Comparison of ENCODE assay signal across 9 mouse cellular contexts in genomic region chr7:102017452-102017851, GRCm38 (mm10). TPM values are rescaled to one million over a fixed set of nuclear protein-coding genes. Genes with fewer than 3 reads are reported as not detected.
DNase-seq lines count a peak whose midpoint lies in the region; ATAC-seq and TF ChIP-seq lines count a peak whose summit lies in the region.
"Had no signal": no experiment of that assay in that cellular context is flagged by ENCODE, and none has a peak within 500 bp of the region (broad histone marks: within the 10 kb centered on the region; RNA-seq: fewer than 3 reads in every experiment).

No protein-coding gene starts in this region.

- H3K27ac ChIP-seq in limb, embryonic 15.5 days, result 0 out of 2 replicates have a peak overlapping the region, but pooled peaks have one; percentile 11
- no peak overlapping the region for H3K27ac ChIP-seq in limb, embryonic 10.5 days
- peak overlapping the region; percentile 78 for H3K27ac ChIP-seq in heart, postnatal 0 days (ENCODE audit: low read depth)
- H3K27ac ChIP-seq: midbrain, embryonic 12.5 days had no signal

- TF ChIP-seq EP300 in heart, postnatal 0 days (IDR thresholded peaks at IDR 0.05; ENCODE audit: low read depth), result no peak

- WGBS in limb, embryonic 15.5 days, result 76% methylated on average over 5 of the region's 5 CpGs
- WGBS in limb, embryonic 10.5 days, result 87% methylated on average over 5 of the region's 5 CpGs
- WGBS in heart, postnatal 0 days, result 57% methylated on average over 5 of the region's 5 CpGs

- no peak for ATAC-seq in limb, embryonic 15.5 days (ENCODE audit: insufficient number of reproducible peaks, low FRiP score, low TSS enrichment, low read depth)
- no peak for ATAC-seq in heart, postnatal 0 days (ENCODE audit: insufficient read depth, low read depth)
- ATAC-seq in megakaryocyte progenitor cell, adult 5-6 weeks (replicated peaks; ENCODE audit: poor library complexity), result peak; percentile 55

- no peak for TF ChIP-seq CTCF in heart, postnatal 0 days (IDR thresholded peaks at IDR 0.05; ENCODE audit: low read depth)

- no peaks in the 10 kb centered on the region for H3K9me3 ChIP-seq in limb, embryonic 15.5 days
- H3K9me3 ChIP-seq in limb, embryonic 10.5 days (replicated peaks), result no peaks in the 10 kb centered on the region
- H3K9me3 ChIP-seq in heart, postnatal 0 days (replicated peaks; ENCODE audit: control insufficient read depth, low read length), result no peaks in the 10 kb centered on the region
- H3K9me3 ChIP-seq: midbrain, embryonic 12.5 days had no signal

- no peak overlapping the region for H3K4me3 ChIP-seq in limb, embryonic 15.5 days
- no peak overlapping the region for H3K4me3 ChIP-seq in limb, embryonic 10.5 days
- peak overlapping the region; percentile 4; the same call in 1 of the 2 replicates for H3K4me3 ChIP-seq in heart, postnatal 0 days (ENCODE audit: low read depth, low read length)
- H3K4me3 ChIP-seq: midbrain, embryonic 12.5 days had no signal

- H3K27me3 ChIP-seq in limb, embryonic 15.5 days, result no peaks in the 10 kb centered on the region
- no peaks in the 10 kb centered on the region for H3K27me3 ChIP-seq in limb, embryonic 10.5 days (ENCODE audit: low read depth, poor library complexity, severe bottlenecking)
- no peaks in the 10 kb centered on the region for H3K27me3 ChIP-seq in heart, postnatal 0 days (ENCODE audit: control insufficient read depth, insufficient read depth, low read length)
- H3K27me3 ChIP-seq: midbrain, embryonic 12.5 days had no signal

- H3K4me2 ChIP-seq in limb, embryonic 15.5 days, result no peak overlapping the region
- H3K4me2 ChIP-seq in heart, postnatal 0 days (ENCODE audit: low read depth, low read length), result peak overlapping the region; percentile 41
- H3K4me2 ChIP-seq: midbrain, embryonic 12.5 days had no signal

- no peak overlapping the region for H3K9ac ChIP-seq in limb, embryonic 15.5 days
- no peak overlapping the region for H3K9ac ChIP-seq in heart, postnatal 0 days (replicated peaks; ENCODE audit: low read depth, low read length)
- H3K9ac ChIP-seq: midbrain, embryonic 12.5 days had no signal

- peaks cover 94% of the 10 kb centered on the region for H3K36me3 ChIP-seq in limb, embryonic 15.5 days
- H3K36me3 ChIP-seq in limb, embryonic 10.5 days, result peaks cover 99% of the 10 kb centered on the region
- H3K36me3 ChIP-seq in heart, postnatal 0 days (replicated peaks; ENCODE audit: control insufficient read depth, insufficient read depth, low read length), result peaks cover 51% of the 10 kb centered on the region

- DNase-seq in adrenal gland, adult 2 months, result peak; percentile 61
- DNase-seq in adrenal gland, adult 8-10 months, result no peak
- no peak for DNase-seq in limb, embryonic 10.5 days (ENCODE audit: low spot score)
- DNase-seq in heart, postnatal 0 days (ENCODE audit: low spot score), result peak; percentile 29
- DNase-seq in spleen, postnatal 14 days (ENCODE audit: low spot score in 2 of 2), result no peak
- no peak for DNase-seq in thymus, postnatal 14 days

- H3K4me1 ChIP-seq in limb, embryonic 15.5 days, result no peaks in the 10 kb centered on the region
- no peaks in the 10 kb centered on the region for H3K4me1 ChIP-seq in limb, embryonic 10.5 days
- H3K4me1 ChIP-seq in heart, postnatal 0 days (ENCODE audit: control insufficient read depth, insufficient read depth), result peaks cover 15% of the 10 kb centered on the region; the same call in 1 of the 2 replicates
- H3K4me1 ChIP-seq: midbrain, embryonic 12.5 days had no signal

RNA-seq across cellular contexts. Expression of gene Il18bp, which starts 1.0 kb away (rescaled TPM):
- 10 to 100 TPM in 1 of 2 experiments, 1 to 10 TPM in 1; 6.1 to 22.2 TPM for total RNA-seq in adrenal gland, adult 2 months (2021)
- 15.5 and 18.2 TPM in 2 replicates for polyA plus RNA-seq in adrenal gland, adult 2 months (2012; rRNA removed)
- total RNA-seq in adrenal gland, adult 8-10 months (2022), result 10 to 100 TPM in 2 of 4 experiments, 1 to 10 TPM in 2; 8.1 to 12.5 (median 10.1) TPM
- polyA plus RNA-seq in limb, embryonic 15.5 days (2015; fragmentation: Nextera tagmentation; extraction: Ambion mirVana), result 1.9 and 2.4 TPM in 2 replicates
- 2.3 and 3.4 TPM in 2 replicates for polyA plus RNA-seq in limb, embryonic 10.5 days (2016; fragmentation: Nextera tagmentation; extraction: Ambion mirVana)
- total RNA-seq in heart, postnatal 0 days (2014; rRNA removed; ENCODE audit: low replicate concordance), result 0.76 and 4.6 TPM in 2 replicates
- polyA plus RNA-seq in heart, postnatal 0 days (2015; fragmentation: Nextera tagmentation; extraction: Ambion mirVana), result 2.3 and 2.4 TPM in 2 replicates
- total RNA-seq in megakaryocyte progenitor cell, adult 5-6 weeks (2015), result 3.1 and 7.6 TPM in 2 replicates
- 2.1 and 2.5 TPM in 2 replicates for total RNA-seq in megakaryocyte progenitor cell, adult 5-6 weeks (2017)

RNA-seq across cellular contexts. Expression of gene Rnf121, which starts 47.8 kb away (rescaled TPM):
- 10 to 100 TPM; 28.5 to 36.9 TPM for total RNA-seq in adrenal gland, adult 2 months (2021)
- 12.3 and 12.8 TPM in 2 replicates for polyA plus RNA-seq in adrenal gland, adult 2 months (2012; rRNA removed)
- total RNA-seq in adrenal gland, adult 8-10 months (2022), result 10 to 100 TPM; 34.1 to 56.0 (median 38.4) TPM
- 30.8 and 32.8 TPM in 2 replicates for polyA plus RNA-seq in limb, embryonic 15.5 days (2015; fragmentation: Nextera tagmentation; extraction: Ambion mirVana)
- 29.3 and 31.0 TPM in 2 replicates for polyA plus RNA-seq in limb, embryonic 10.5 days (2016; fragmentation: Nextera tagmentation; extraction: Ambion mirVana)
- 7.7 and 18.2 TPM in 2 replicates for total RNA-seq in heart, postnatal 0 days (2014; rRNA removed; ENCODE audit: low replicate concordance)
- 10.7 and 12.7 TPM in 2 replicates for polyA plus RNA-seq in heart, postnatal 0 days (2015; fragmentation: Nextera tagmentation; extraction: Ambion mirVana)
- total RNA-seq in megakaryocyte progenitor cell, adult 5-6 weeks (2015), result 11.3 and 12.2 TPM in 2 replicates
- total RNA-seq in megakaryocyte progenitor cell, adult 5-6 weeks (2017), result 7.1 and 12.7 TPM in 2 replicates

RNA-seq across cellular contexts. Expression of gene Xndc1, which starts 47.9 kb away (rescaled TPM):
- total RNA-seq in adrenal gland, adult 2 months (2021), result 10 to 100 TPM; 11.8 to 12.0 TPM
- polyA plus RNA-seq in adrenal gland, adult 2 months (2012; rRNA removed), result 22.3 and 29.9 TPM in 2 replicates
- 10 to 100 TPM; 12.4 to 23.7 (median 18.7) TPM for total RNA-seq in adrenal gland, adult 8-10 months (2022)
- polyA plus RNA-seq in limb, embryonic 15.5 days (2015; fragmentation: Nextera tagmentation; extraction: Ambion mirVana), result 30.6 and 32.3 TPM in 2 replicates
- polyA plus RNA-seq in limb, embryonic 10.5 days (2016; fragmentation: Nextera tagmentation; extraction: Ambion mirVana), result 39.7 and 51.5 TPM in 2 replicates
- total RNA-seq in heart, postnatal 0 days (2014; rRNA removed; ENCODE audit: low replicate concordance), result 13.1 and 13.8 TPM in 2 replicates
- 7.7 and 7.8 TPM in 2 replicates for polyA plus RNA-seq in heart, postnatal 0 days (2015; fragmentation: Nextera tagmentation; extraction: Ambion mirVana)
- total RNA-seq in megakaryocyte progenitor cell, adult 5-6 weeks (2015), result 17.6 and 19.7 TPM in 2 replicates
- total RNA-seq in megakaryocyte progenitor cell, adult 5-6 weeks (2017), result 28.4 and 30.3 TPM in 2 replicates

RNA-seq across cellular contexts. Expression of gene Xntrpc, which starts 48.1 kb away (rescaled TPM):
- under 1 TPM; 0.63 to 0.79 TPM for total RNA-seq in adrenal gland, adult 2 months (2021)
- polyA plus RNA-seq in adrenal gland, adult 2 months (2012; rRNA removed), result 2.4 and 2.5 TPM in 2 replicates
- total RNA-seq in adrenal gland, adult 8-10 months (2022), result 1 to 10 TPM; 1.1 to 3.5 (median 1.5) TPM
- 1.5 and 1.6 TPM in 2 replicates for polyA plus RNA-seq in limb, embryonic 15.5 days (2015; fragmentation: Nextera tagmentation; extraction: Ambion mirVana)
- polyA plus RNA-seq in limb, embryonic 10.5 days (2016; fragmentation: Nextera tagmentation; extraction: Ambion mirVana), result 1.4 and 1.8 TPM in 2 replicates
- total RNA-seq in heart, postnatal 0 days (2014; rRNA removed; ENCODE audit: low replicate concordance), result not detected in 2 replicates
- 0.25 and 0.31 TPM in 2 replicates for polyA plus RNA-seq in heart, postnatal 0 days (2015; fragmentation: Nextera tagmentation; extraction: Ambion mirVana)
- 0.57 and 0.85 TPM in 2 replicates for total RNA-seq in megakaryocyte progenitor cell, adult 5-6 weeks (2015)
- total RNA-seq in megakaryocyte progenitor cell, adult 5-6 weeks (2017), result 0.34 and 0.92 TPM in 2 replicates

Comparison
In these comparisons a context has a peak if more than half of its experiments do, and no peak if none do; other contexts are left out.
1. DNase-seq: peak in adrenal gland, adult 2 months (single experiment) and heart, postnatal 0 days (single experiment); none in adrenal gland, adult 8-10 months (single experiment), limb, embryonic 10.5 days (single experiment), spleen, postnatal 14 days (0 of 2) and thymus, postnatal 14 days (single experiment).